Mouse (Mus musculus): Measurements from ENCODE around the gene Gm10277.
A peak's percentile ranks its signal among the peaks of the same experiment; 100 is the strongest.
"Not testable (repeated sequence)": the region's sequence is repeated elsewhere in the genome, so short reads cannot be mapped to it uniquely, and the experiment has no call there.

Gene Gm10277

GRCm38 (mm10) chr11:77769496-77769895 lies 18.1 kb downstream of the Gm10277 start:
- DNase-seq, result no peak

- peak; percentile 73 for DNase-seq
These were observed 21.1 kb downstream of the Gm10277 start for GRCm38 (mm10) chr11:77766351-77767001.

GRCm38 (mm10) chr11:77765459-77765777 lies 22.1 kb downstream of the Gm10277 start:
- no peak for DNase-seq

- no peak for DNase-seq
These were observed 22.7 kb downstream of the Gm10277 start for GRCm38 (mm10) chr11:77764694-77765458.

- peak; percentile 87 for DNase-seq
These were observed 23.7 kb downstream of the Gm10277 start for GRCm38 (mm10) chr11:77763673-77764340.

- peak; percentile 89 for DNase-seq
These were observed 24.5 kb downstream of the Gm10277 start, which contains the start of gene Myo18a for GRCm38 (mm10) chr11:77762783-77763672. TSS of gene Myo18a (plus strand) at chr11:77763246.

GRCm38 (mm10) chr11:77760031-77760430 lies 27.5 kb downstream of the Gm10277 start:
- DNase-seq, result no peak

GRCm38 (mm10) chr11:77753469-77753868 lies 34.1 kb downstream of the Gm10277 start:
- DNase-seq, result no peak

- no peak for DNase-seq
These were observed 35.0 kb downstream of the Gm10277 start for GRCm38 (mm10) chr11:77752525-77752924.

- no peak for DNase-seq
These were observed 38.6 kb downstream of the Gm10277 start for GRCm38 (mm10) chr11:77748996-77749395.

- not testable (repeated sequence) for DNase-seq
These were observed 40.4 kb downstream of the Gm10277 start for GRCm38 (mm10) chr11:77747103-77747502.

- DNase-seq, result no peak
These were observed 40.9 kb downstream of the Gm10277 start for GRCm38 (mm10) chr11:77746652-77747051.

- DNase-seq, result no peak
These were observed 43.6 kb downstream of the Gm10277 start for GRCm38 (mm10) chr11:77743966-77744365.

- no peak for DNase-seq
These were observed 49.0 kb downstream of the Gm10277 start for GRCm38 (mm10) chr11:77738555-77738954.

- DNase-seq, result peak; percentile 88
These were observed 50.3 kb downstream of the Gm10277 start for GRCm38 (mm10) chr11:77737289-77737688.

All from retina, postnatal 1 day (tissue).